Mouse (Mus musculus): ENCODE results near the gene Aldh1a3. TPM values are rescaled to one million over a fixed set of nuclear protein-coding genes. Genes with fewer than 3 reads are reported as not detected.

Aldh1a3 gene
- total RNA-seq, 2 experiments from 2014 or later, result 2.4 to 5.5 TPM

DNA sequence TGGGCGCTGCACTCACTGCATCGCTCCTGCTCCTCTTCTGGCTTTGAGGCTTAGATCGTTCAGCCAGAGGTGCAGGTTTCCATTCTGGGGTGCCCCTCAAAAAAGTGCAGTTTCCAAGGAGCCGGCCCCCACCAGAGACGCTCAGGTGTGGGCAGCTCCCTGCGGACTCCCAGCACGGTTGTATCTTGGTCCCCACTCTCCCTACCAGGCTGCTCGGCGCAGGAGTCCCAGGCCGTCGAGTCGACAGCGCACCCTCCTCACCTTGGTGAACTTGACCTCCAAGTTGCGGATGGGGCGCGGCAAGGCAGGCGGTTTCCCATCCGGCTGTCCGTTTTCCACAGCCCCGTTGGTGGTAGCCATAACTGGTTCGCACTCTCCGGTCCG lies 272 bp downstream of the Aldh1a3 start:
- intact Hi-C loops (cut with DNase I), result no loop called here
- DNase-seq (ENCODE audit: extremely low spot score in 1 of 2, low spot score in 2 of 2), result no peak

DNA sequence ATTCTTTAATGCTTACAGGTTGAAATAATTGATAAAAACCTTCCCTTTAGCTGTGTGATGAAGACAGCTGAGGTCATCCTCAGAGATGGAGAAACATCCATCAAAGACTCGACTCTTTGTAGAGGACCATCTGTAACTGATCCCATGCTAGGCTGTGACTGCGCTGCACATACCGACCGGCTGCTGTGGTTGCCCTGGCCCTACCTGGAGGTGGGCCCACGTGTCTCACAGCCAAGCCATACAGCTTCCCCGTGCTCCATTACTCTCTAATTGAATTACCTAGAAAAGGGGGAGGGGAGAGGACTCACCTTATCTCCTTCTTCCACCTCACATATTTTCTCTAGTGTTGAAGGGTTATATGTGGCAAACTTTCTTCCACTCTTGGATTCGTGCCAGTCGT lies 5.4 kb downstream of the Aldh1a3 start:
- DNase-seq (ENCODE audit: extremely low spot score in 1 of 2, low spot score in 2 of 2), result no peak
- intact Hi-C loops (cut with DNase I), result no loop called here

DNA sequence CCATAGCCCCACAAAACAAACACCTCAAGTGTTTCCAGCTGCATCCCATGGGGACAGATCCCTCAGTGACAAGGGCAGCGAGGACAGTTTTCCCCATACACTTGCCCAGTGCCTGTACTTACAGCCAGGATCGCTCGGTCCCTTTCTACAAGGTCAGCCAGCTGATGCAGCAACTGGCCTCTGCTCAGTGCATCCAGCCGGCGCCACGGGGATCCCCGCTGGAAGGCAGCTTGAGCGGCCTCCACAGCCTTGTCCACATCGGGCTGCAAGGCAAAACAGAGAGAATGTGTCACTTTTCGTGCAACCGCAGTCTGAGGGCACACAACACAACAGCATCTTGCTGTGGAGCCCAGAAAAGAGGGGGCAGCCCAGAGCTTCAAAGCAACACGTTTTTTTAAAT lies 8.3 kb downstream of the Aldh1a3 start:
- peak in 1 of 2 experiments; percentile 28 for DNase-seq (ENCODE audit: extremely low spot score in 1 of 2, low spot score in 2 of 2)
- intact Hi-C loops (cut with DNase I), result no loop called here

DNA sequence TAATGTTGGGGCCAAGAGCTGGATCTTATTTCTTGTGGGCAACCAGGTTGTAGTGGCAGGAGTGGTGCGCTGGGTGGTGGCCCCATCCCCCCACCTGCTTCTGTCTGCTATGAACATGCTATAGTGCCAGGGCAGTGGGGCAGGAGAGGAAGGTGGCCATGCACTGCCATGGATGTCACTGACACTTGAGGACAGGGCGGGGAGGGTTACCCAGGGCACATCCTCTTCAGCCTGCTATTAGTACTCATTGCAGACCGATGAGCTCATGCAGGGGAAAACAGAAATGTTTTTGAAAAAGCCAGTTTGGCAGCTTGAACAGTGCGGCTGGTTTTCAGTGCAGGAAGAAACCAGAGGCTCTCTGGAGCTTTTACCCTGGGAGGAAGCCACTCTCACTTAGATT lies 10.5 kb downstream of the Aldh1a3 start:
- intact Hi-C loops (cut with DNase I), result no loop called here
- DNase-seq (ENCODE audit: extremely low spot score in 1 of 2, low spot score in 2 of 2), result no peak

DNA sequence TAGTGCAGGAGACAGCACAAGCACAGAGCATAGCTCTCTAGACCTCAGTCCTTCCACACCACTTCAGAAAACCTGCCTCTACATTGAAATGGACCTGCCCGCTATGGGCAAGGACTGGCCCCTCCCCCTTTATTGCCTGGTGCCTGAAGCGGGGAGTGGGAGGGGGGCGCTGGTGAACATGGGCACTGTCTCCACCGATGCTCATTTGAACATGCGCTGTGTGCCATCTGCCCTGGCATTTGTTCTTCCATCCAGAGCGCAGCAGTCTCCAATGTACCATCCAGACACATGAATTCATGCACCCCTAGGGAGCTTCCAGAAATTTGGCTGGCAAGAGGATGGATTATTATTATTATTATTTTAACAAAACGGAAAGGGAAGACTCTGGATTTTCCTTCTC lies 14.2 kb downstream of the Aldh1a3 start:
- DNase-seq (ENCODE audit: extremely low spot score in 1 of 2, low spot score in 2 of 2), result no peak

DNA sequence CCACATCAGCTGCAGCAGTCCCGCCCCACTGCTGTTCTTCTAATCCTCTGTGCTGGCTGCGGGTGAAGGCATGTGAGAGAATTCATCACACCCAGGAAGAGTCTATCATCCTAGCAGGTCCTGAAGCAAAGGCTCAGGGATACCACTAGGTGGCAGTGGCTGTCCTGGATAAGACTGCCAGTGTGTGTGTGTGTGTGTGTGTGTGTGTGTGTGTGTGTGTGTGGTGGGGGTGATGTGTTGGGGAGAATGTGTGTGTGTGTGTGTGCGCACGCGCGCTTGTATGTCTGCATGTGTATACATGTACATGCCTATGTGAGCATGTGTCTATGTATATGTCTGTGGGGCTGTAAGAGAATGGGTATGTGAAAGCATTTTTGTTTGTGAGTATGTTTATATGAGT lies 17.9 kb downstream of the Aldh1a3 start:
- DNase-seq (ENCODE audit: extremely low spot score in 1 of 2, low spot score in 2 of 2), result peak in 1 of 2 experiments; percentile 61
- intact Hi-C loops (cut with DNase I), result no loop called here

More for the DNA sequence above, 14.2 kb downstream of the Aldh1a3 start:
- intact Hi-C loops (cut with DNase I), result loop anchor here (5.0 kb wide), 1 partner anchor 249 kb away; no protein-coding TSS in a partner anchor

DNA sequence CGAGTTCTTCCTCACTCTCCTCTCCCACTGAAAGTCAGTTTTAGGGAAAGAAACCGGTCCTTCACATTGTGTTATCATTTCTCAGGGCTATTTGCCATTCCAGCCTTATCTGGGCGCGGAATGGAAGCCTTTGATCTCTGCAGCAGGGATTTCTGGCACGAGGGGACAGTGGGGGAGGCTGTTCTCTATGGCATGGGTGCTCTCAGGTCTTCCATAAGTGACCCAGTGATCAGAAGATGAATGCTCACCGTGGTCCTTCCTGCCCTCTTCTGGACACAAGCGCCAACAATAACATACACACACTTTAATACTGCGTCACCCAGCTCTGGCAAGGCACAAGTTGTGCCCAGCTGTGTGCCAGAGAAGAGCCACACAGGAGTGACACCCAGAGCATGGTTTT lies 20.3 kb downstream of the Aldh1a3 start:
- intact Hi-C loops (cut with DNase I), result no loop called here
- DNase-seq (ENCODE audit: extremely low spot score in 1 of 2, low spot score in 2 of 2), result no peak

DNA sequence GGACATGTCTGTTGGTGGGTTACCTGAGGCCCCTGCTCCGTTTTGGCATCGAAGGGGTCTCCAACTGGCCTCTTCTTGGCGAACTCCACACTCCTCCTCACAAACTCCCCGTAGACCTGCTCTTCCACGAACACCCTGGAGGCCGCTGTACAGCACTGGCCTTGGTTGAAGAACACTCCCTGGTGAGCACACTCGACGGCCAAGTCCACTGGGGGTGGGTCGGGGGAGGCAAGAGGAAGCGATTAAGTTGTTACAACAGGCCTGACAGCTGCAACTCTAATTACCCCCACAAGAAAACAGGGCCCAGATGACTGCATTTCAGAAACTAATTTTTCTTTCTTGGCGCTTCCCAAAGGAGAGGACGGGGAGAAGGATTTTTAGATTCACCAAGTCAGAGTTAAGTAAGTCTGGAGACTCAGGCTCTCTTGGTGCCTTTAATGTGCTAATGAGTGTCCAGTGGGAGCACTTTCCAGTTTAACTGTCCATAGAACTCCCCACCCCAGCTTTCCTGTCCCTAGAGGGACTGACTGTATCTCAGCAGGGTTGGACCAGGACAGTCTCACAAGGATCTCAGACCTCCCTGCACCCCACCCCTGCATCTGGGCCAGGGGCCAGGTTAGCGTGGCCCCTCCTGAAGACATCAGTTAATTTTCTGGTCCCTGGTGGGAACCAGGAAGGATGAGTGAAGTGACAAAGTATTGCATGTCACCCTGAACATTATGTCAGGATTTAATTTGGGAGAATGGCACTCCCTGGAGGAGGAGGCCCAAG lies 21.2 kb downstream of the Aldh1a3 start:
- intact Hi-C loops (cut with DNase I), result no loop called here

DNA sequence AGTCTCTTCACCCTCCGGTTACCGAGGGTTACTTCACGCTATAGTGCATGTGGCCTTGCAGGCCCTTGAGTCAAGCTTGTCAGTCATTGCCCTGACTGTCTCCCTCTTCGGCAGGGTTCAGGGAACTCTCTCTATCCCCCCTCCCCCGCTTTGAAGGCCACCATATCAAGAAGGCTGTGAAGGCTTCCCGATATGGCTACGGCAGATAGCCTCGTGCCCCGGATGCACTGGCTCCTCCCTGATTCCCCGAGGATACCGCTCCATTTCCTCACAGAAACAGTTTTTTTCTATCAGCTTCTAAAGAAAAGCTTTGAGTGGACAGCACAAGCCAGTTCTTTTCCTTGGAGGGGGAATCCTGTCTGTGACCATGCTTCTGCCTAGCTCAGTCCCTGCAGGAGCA lies 21.8 kb downstream of the Aldh1a3 start:
- intact Hi-C loops (cut with DNase I), result no loop called here
- no peak for DNase-seq (ENCODE audit: extremely low spot score in 1 of 2, low spot score in 2 of 2)

More for the DNA sequence above, 21.2 kb downstream of the Aldh1a3 start:
- DNase-seq (ENCODE audit: extremely low spot score in 1 of 2, low spot score in 2 of 2), result no peak

DNA sequence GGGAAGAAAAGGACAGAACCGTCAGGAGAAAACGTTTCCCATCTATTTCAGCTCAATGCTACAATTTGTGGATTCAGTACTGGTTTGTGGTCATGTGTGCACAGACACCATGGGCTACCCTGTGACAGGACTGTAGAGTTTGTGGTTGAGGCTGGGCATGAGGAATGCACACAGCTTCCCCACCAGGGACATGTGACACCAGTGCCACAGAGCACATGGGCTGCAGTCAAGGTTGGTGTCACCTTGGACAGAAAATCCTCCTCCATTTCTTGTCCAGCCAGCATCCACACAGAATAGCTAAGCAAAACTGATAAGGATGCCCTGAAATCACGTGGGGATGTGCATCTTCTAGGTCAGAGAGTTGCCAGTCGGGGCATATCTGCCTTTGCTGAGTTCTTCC lies 22.5 kb downstream of the Aldh1a3 start:
- intact Hi-C loops (cut with DNase I), result no loop called here
- no peak for DNase-seq (ENCODE audit: extremely low spot score in 1 of 2, low spot score in 2 of 2)

DNA sequence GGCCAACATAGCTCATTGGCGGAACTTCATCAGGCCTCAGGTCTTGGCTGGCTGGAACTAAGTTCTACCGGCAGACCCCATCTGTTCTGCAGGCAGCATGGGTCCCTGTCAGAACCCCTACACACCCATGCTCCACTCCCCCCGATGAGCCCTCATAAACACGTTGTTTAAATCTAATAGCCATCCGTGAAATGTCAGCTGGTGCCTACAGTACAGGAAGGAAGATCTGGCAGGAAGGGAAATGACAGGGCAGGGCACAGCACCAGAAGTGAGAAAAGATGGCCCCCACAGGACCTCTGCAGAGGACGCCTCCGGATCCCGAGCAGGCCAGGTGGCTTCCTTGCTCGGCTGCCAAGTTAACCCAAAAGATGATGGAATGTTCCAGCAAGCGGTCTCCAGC lies 23.2 kb downstream of the Aldh1a3 start:
- intact Hi-C loops (cut with DNase I), result no loop called here
- DNase-seq (ENCODE audit: extremely low spot score in 1 of 2, low spot score in 2 of 2), result no peak

DNA sequence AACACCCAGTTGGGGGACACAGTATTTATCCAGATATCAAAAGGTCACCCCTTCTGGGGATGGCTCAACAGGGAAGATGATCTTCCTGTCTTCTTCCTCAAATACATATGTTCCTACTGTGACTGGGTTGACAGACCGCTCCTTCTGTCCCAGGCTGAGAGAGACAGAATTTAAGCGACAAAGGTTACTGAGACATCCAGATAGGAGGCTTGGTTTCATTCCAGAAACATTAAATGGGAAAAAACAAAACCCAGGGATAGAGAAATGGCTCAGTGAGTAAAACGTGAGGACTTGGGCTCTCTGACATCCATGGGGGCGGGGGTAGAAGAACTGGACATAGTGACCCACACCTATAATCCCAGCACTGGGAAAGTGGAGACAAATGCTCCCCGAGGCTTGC lies 24.4 kb downstream of the Aldh1a3 start:
- DNase-seq (ENCODE audit: extremely low spot score in 1 of 2, low spot score in 2 of 2), result no peak
- intact Hi-C loops (cut with DNase I), result no loop called here

DNA sequence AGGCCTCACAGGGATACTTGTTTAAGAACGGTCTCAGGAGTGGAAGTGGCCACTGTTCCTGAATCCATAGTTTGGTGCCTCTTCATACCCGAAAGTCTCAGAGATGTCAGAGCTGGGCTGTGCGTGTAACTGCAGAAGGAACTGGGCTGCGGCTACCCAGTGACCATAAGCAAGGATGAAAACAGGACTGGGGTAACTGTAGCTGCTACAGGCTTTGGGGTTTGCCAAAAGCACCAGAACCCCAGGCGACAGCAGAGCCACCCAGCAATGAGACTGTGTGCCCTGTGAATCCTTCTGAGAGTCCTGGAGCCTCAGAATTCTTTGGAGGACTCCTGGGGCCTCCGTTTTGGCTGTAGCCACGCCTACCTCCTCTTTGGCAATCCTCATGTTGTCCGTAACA lies 25.7 kb downstream of the Aldh1a3 start:
- intact Hi-C loops (cut with DNase I), result no loop called here
- DNase-seq (ENCODE audit: extremely low spot score in 1 of 2, low spot score in 2 of 2), result no peak

DNA sequence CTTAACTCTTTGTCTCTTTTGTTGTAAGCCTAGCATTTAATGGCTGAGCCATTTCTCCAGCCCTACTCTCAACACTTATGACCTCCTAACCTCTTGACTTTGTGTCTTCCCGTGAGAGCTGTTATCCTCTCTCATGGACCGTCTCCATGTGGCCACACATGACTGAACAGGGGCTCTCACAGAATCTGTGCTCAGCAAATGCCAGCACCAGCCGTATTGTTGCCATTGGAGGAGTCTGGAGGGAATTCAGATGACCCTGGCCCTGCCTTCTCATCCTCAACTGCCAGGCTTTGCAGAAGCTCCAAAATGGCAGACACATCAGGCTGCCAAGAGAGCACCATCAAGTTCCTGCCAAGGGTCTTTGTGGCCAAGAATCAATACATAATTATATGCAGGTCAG lies 30.0 kb downstream of the Aldh1a3 start:
- intact Hi-C loops (cut with DNase I), result no loop called here
- no peak for DNase-seq (ENCODE audit: extremely low spot score in 1 of 2, low spot score in 2 of 2)

DNA sequence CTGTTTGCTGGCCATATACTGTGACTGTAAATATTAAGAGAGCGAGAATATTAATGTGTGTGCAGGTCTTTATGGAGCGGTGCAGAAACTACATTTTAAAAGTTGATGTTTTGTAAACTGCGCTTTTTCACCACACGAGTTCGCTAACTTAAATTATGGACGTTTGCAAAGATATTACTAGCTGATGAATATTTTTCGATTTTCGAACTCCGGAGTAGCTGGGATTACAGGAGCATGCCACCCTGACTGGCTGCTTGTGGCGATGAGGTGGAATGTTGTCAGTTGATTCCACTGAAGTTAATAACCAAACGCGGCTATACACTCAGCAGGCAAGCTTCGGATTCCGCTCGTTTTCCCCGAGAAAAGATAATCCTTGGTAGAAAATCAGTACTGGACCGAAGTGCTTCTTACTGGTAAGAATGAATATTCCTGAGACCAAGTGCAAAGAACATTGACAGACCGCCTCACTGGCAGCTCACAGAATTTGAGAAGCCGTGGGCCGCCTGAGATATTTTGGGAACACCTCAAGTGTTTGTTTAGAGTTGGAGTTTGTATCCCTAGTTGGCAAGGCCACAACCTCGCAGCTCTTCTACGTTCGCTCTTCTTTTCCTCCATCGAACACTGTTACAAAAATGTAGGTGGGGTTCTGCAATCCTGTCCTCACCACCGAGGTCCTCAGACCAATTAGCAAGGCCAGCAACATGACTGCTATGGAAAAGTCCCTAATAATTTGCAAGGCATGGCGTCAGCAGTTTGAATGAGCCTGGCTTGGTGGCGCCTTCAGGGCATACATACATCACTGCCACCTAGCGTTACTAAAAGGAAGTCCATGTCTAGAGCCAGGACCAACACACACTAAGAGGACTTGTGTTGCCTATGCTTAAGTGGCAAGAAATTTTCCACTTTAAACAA lies 38.4 kb downstream of the Aldh1a3 start:
- intact Hi-C loops (cut with DNase I), result loop anchor here (2.0 kb wide), 1 partner anchor 78 kb away; no protein-coding TSS in a partner anchor
- peak; percentile 60 to 73 for DNase-seq (ENCODE audit: extremely low spot score in 1 of 2, low spot score in 2 of 2)

DNA sequence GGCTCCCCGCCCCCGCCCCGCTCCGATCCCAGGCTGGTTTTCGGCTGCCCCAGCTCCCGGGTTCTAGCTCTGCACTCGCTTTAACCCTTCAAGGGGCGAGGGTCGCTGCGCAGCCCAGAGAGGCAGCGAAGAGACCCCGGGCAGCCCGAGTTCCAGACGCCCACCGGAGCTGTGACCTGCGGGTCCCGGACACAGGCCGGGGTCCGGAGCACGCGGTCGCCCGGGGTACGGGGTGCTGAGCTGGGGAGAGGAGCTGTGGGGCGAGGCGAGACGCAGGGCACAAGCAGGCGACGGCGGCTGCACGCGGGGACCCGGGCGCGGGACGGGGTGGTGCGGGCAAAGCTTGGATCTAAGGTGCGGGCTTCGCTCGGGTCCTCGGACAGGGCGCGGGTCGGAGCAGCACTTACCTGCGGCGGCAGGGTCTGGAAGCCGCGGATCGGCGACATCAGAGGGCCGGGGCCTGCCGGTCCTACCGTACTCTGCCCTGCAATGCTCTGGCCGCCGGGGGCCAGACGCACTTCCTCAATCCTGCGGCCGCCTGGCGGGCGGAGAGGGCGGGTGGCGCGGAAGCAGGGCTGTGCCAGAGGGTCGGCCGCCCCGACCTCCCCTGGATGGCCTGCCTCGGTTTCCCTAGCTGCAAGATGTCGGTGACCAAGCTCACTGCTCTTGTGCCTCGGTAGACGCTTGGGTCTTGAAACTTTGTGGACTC lies 39.4 kb downstream of the Aldh1a3 start, which contains the start of gene Lrrk1:
TSS of gene Lrrk1 (minus strand) at position 538 of the 709 bp plus-strand sequence.
- peak in 1 of 2 experiments; percentile 74 for DNase-seq (ENCODE audit: extremely low spot score in 1 of 2, low spot score in 2 of 2)
- intact Hi-C loops (cut with DNase I), result loop anchor here (2.0 kb wide), 1 partner anchor 77 kb away; no protein-coding TSS in a partner anchor

DNA sequence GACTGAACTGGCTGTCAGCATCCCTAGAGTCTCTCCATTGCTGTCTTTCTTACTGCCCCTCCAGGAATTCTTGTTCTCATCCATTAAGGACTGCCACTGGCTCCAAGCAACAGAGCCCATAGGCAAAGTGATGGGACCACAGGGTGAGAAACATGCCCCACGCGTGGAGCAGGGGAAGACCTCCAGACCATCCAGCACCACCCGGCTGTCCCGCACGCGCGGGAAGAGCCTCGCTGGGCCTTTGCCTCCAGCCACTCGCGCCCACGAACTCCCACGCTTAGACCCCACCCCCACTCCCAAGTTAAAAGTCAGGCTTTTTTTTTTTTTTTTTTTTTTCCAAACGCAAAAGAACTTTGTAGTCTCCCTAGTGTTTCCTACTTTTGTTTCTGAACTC lies 39.9 kb downstream of the Aldh1a3 start:
- DNase-seq (ENCODE audit: extremely low spot score in 1 of 2, low spot score in 2 of 2), result peak in 1 of 2 experiments; percentile 43
- intact Hi-C loops (cut with DNase I), result no loop called here

DNA sequence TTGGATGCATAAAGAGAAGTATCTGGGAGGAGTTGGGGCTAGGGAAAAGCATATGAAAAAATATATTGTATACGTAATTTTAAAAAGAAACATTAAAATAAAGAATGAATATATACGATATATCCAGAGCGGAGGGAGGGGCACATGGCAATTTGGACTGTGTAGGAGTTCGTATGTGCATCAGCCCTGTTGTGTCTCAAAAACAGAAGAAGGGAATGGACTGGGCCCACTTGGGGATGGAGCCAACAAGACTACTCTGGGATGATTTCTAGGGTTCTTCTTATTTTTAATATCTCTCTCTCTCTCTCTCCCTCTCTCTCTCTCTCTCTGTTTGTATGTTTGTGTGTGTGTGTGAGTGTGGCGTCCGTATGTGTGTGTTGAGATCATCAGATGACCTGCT lies 40.9 kb downstream of the Aldh1a3 start:
- no peak for DNase-seq (ENCODE audit: extremely low spot score in 1 of 2, low spot score in 2 of 2)
- intact Hi-C loops (cut with DNase I), result no loop called here

DNA sequence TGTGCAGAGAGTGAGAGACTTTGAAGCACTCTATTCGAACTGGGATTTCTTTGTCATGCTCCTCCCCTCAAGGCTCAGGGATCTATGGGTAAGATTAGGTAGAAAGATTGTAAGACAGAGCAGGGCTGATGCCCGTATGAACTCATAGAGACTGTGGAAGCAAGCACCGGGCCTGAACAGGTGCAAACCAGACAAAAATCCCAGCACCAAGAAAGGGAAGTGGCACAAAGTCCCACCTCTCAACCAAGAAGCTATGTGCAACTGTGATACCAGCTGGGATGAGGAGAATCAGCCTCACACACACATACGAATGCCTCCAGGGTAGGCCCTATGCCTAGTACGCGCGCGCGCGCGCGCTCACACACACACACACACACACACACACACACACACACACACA lies 41.5 kb downstream of the Aldh1a3 start:
- DNase-seq (ENCODE audit: extremely low spot score in 1 of 2, low spot score in 2 of 2), result no peak
- intact Hi-C loops (cut with DNase I), result no loop called here
